Mouse (Mus musculus): ENCODE results near the gene Gm11213. TPM values are rescaled to one million over a fixed set of nuclear protein-coding genes. Genes with fewer than 3 reads are reported as not detected.

The Gm11213 gene
- total RNA-seq, 1 experiment from 2014 or later: not detected

- no peak for ATAC-seq (replicated peaks in 1 of 2; ENCODE audit: insufficient read depth in 1 of 2, low FRiP score in 2 of 2, low TSS enrichment in 1 of 2, low read depth in 1 of 2, poor library complexity in 2 of 2, severe bottlenecking in 2 of 2)
Measured at GRCm38 (mm10) chr4:63590538-63590937, 14.5 kb downstream of the Gm11213 start.

GRCm38 (mm10) chr4:63589987-63590386 is 15.1 kb downstream of the Gm11213 start:
- peak; percentile 82 to 89 for ATAC-seq (replicated peaks in 1 of 2; ENCODE audit: insufficient read depth in 1 of 2, low FRiP score in 2 of 2, low TSS enrichment in 1 of 2, low read depth in 1 of 2, poor library complexity in 2 of 2, severe bottlenecking in 2 of 2)

GRCm38 (mm10) chr4:63586240-63586639 is 18.8 kb downstream of the Gm11213 start:
- no peak for ATAC-seq (replicated peaks in 1 of 2; ENCODE audit: insufficient read depth in 1 of 2, low FRiP score in 2 of 2, low TSS enrichment in 1 of 2, low read depth in 1 of 2, poor library complexity in 2 of 2, severe bottlenecking in 2 of 2)

GRCm38 (mm10) chr4:63585216-63585615 is 19.8 kb downstream of the Gm11213 start:
- ATAC-seq (replicated peaks in 1 of 2; ENCODE audit: insufficient read depth in 1 of 2, low FRiP score in 2 of 2, low TSS enrichment in 1 of 2, low read depth in 1 of 2, poor library complexity in 2 of 2, severe bottlenecking in 2 of 2): no peak

GRCm38 (mm10) chr4:63582580-63582979 is 22.5 kb downstream of the Gm11213 start:
- ATAC-seq (replicated peaks in 1 of 2; ENCODE audit: insufficient read depth in 1 of 2, low FRiP score in 2 of 2, low TSS enrichment in 1 of 2, low read depth in 1 of 2, poor library complexity in 2 of 2, severe bottlenecking in 2 of 2): no peak

GRCm38 (mm10) chr4:63580078-63580477 is 25.0 kb downstream of the Gm11213 start:
- no peak for ATAC-seq (replicated peaks in 1 of 2; ENCODE audit: insufficient read depth in 1 of 2, low FRiP score in 2 of 2, low TSS enrichment in 1 of 2, low read depth in 1 of 2, poor library complexity in 2 of 2, severe bottlenecking in 2 of 2)

GRCm38 (mm10) chr4:63579649-63580048 is 25.4 kb downstream of the Gm11213 start:
- ATAC-seq (replicated peaks in 1 of 2; ENCODE audit: insufficient read depth in 1 of 2, low FRiP score in 2 of 2, low TSS enrichment in 1 of 2, low read depth in 1 of 2, poor library complexity in 2 of 2, severe bottlenecking in 2 of 2): no peak

- ATAC-seq (replicated peaks in 1 of 2; ENCODE audit: insufficient read depth in 1 of 2, low FRiP score in 2 of 2, low TSS enrichment in 1 of 2, low read depth in 1 of 2, poor library complexity in 2 of 2, severe bottlenecking in 2 of 2): peak in 1 of 2 experiments; percentile 45; a peak in 2 of 4 replicates
Measured at GRCm38 (mm10) chr4:63572621-63573020, 32.4 kb downstream of the Gm11213 start.

GRCm38 (mm10) chr4:63570208-63570781 is 34.8 kb downstream of the Gm11213 start:
- ATAC-seq (replicated peaks in 1 of 2; ENCODE audit: insufficient read depth in 1 of 2, low FRiP score in 2 of 2, low TSS enrichment in 1 of 2, low read depth in 1 of 2, poor library complexity in 2 of 2, severe bottlenecking in 2 of 2): no peak

GRCm38 (mm10) chr4:63569322-63569721 is 35.7 kb downstream of the Gm11213 start:
- ATAC-seq (replicated peaks in 1 of 2; ENCODE audit: insufficient read depth in 1 of 2, low FRiP score in 2 of 2, low TSS enrichment in 1 of 2, low read depth in 1 of 2, poor library complexity in 2 of 2, severe bottlenecking in 2 of 2): no peak

- ATAC-seq (replicated peaks in 1 of 2; ENCODE audit: insufficient read depth in 1 of 2, low FRiP score in 2 of 2, low TSS enrichment in 1 of 2, low read depth in 1 of 2, poor library complexity in 2 of 2, severe bottlenecking in 2 of 2): no peak
Measured at GRCm38 (mm10) chr4:63567712-63568390, 37.2 kb downstream of the Gm11213 start.

GRCm38 (mm10) chr4:63562742-63563141 is 42.3 kb downstream of the Gm11213 start:
- no peak for ATAC-seq (replicated peaks in 1 of 2; ENCODE audit: insufficient read depth in 1 of 2, low FRiP score in 2 of 2, low TSS enrichment in 1 of 2, low read depth in 1 of 2, poor library complexity in 2 of 2, severe bottlenecking in 2 of 2)

- ATAC-seq (replicated peaks in 1 of 2; ENCODE audit: insufficient read depth in 1 of 2, low FRiP score in 2 of 2, low TSS enrichment in 1 of 2, low read depth in 1 of 2, poor library complexity in 2 of 2, severe bottlenecking in 2 of 2): peak; percentile 65 to 68
Measured at GRCm38 (mm10) chr4:63561861-63562675, 43.0 kb downstream of the Gm11213 start.

- peak; percentile 4 to 16; a peak in 2 of 4 replicates for ATAC-seq (replicated peaks in 1 of 2; ENCODE audit: insufficient read depth in 1 of 2, low FRiP score in 2 of 2, low TSS enrichment in 1 of 2, low read depth in 1 of 2, poor library complexity in 2 of 2, severe bottlenecking in 2 of 2)
Measured at GRCm38 (mm10) chr4:63560079-63560478, 45.0 kb downstream of the Gm11213 start.

- no peak for ATAC-seq (replicated peaks in 1 of 2; ENCODE audit: insufficient read depth in 1 of 2, low FRiP score in 2 of 2, low TSS enrichment in 1 of 2, low read depth in 1 of 2, poor library complexity in 2 of 2, severe bottlenecking in 2 of 2)
Measured at GRCm38 (mm10) chr4:63559127-63559697, 45.8 kb downstream of the Gm11213 start.

GRCm38 (mm10) chr4:63558407-63559081 is 46.5 kb downstream of the Gm11213 start, which contains the start of gene Tmem268:
Tmem268 (plus strand) TSS chr4:63558781.
- ATAC-seq (replicated peaks in 1 of 2; ENCODE audit: insufficient read depth in 1 of 2, low FRiP score in 2 of 2, low TSS enrichment in 1 of 2, low read depth in 1 of 2, poor library complexity in 2 of 2, severe bottlenecking in 2 of 2): peak; percentile 26 to 40; a peak in 3 of 4 replicates
